In genomic region chr2:69441656-69442055, GRCm38 (mm10) we compare ENCODE assay signal across 18 mouse cellular contexts.
DNase-seq lines count a peak whose midpoint lies in the region; TF ChIP-seq lines count a peak whose summit lies in the region.
"Had no signal": no experiment of that assay in that cellular context is flagged by ENCODE, and none has a peak within 500 bp of the region (broad histone marks: within the 10 kb centered on the region; RNA-seq: fewer than 3 reads in every experiment).

No protein-coding gene starts in this region.

- no peak overlapping the region for H3K9ac ChIP-seq in heart, adult 2 months (ENCODE audit: low read depth, low read length)
- H3K9ac ChIP-seq: embryonic facial prominence, embryonic 13.5 days had no signal

- H3K79me2 ChIP-seq in heart, adult 2 months (replicated peaks; ENCODE audit: control insufficient read depth, insufficient read depth, low read length): no peaks in the 10 kb centered on the region

- H3K4me3 ChIP-seq in heart, adult 2 months: no peak overlapping the region
- H3K4me3 ChIP-seq: embryonic facial prominence, embryonic 13.5 days had no signal

- intact Hi-C loops in heart, adult 2 months (cut with DNase I): no loop called here

- TF ChIP-seq EP300 in heart, adult 2 months (IDR thresholded peaks at IDR 0.05; ENCODE audit: insufficient read depth, low read depth, low read length): no peak

- DNase-seq in heart, adult 11 months: peak; percentile 1
- DNase-seq in heart, adult 2 months: no peak
- peak; percentile 81 for DNase-seq in Muller cell, postnatal 12 days (ENCODE audit: inconsistent ontology term)
- peak; percentile 54 for DNase-seq in retina, adult 2 months (ENCODE audit: low read depth, low spot score)
- DNase-seq in retina, postnatal 1 day: peak; percentile 93
- no peak for DNase-seq in urinary bladder, postnatal 25 days (ENCODE audit: low spot score)
- DNase-seq in kidney, adult 11 months: no peak
- DNase-seq in right cerebral cortex, adult 2 months (ENCODE audit: low spot score in 2 of 2): no peak
- DNase-seq: adrenal gland, adult 8-10 months; adrenal gland, postnatal 14 days; adrenal gland, postnatal 36 days; cerebellum, adult 11-12 months; cerebellum, adult 2 months; cerebellum, adult 9-10 months; cerebellum, postnatal 10 days; cerebellum, postnatal 25 days had no signal

- no peak for TF ChIP-seq POLR2A in heart, adult 2 months (IDR thresholded peaks at IDR 0.05; ENCODE audit: insufficient read depth, low read depth, low read length)

- H3K36me3 ChIP-seq in heart, adult 2 months (ENCODE audit: control insufficient read depth, insufficient read depth, low read length): no peaks in the 10 kb centered on the region
- H3K36me3 ChIP-seq: embryonic facial prominence, embryonic 13.5 days had no signal

- no peaks in the 10 kb centered on the region for H3K27me3 ChIP-seq in heart, adult 2 months (ENCODE audit: control insufficient read depth, insufficient read depth, low read length)
- H3K27me3 ChIP-seq: embryonic facial prominence, embryonic 13.5 days; Patski had no signal

- no peak overlapping the region for H3K27ac ChIP-seq in heart, adult 2 months
- H3K27ac ChIP-seq: embryonic facial prominence, embryonic 13.5 days had no signal

- no peaks in the 10 kb centered on the region for H3K4me1 ChIP-seq in heart, adult 2 months (ENCODE audit: control insufficient read depth, insufficient read depth, low read length)
- H3K4me1 ChIP-seq: embryonic facial prominence, embryonic 13.5 days had no signal

- 31% methylated on average over 3 of the region's 3 CpGs for WGBS in heart, adult 2 months

- no peak for TF ChIP-seq CTCF in heart, adult 2 months (IDR thresholded peaks at IDR 0.05)

Comparison
In these comparisons a context has a peak if more than half of its experiments do, and no peak if none do; other contexts are left out.
1. DNase-seq: peak in heart, adult 11 months (single experiment), Muller cell, postnatal 12 days (single experiment), retina, adult 2 months (single experiment) and retina, postnatal 1 day (single experiment); none in heart, adult 2 months (0 of 2), urinary bladder, postnatal 25 days (single experiment), kidney, adult 11 months (single experiment) and right cerebral cortex, adult 2 months (0 of 2).